In the genomic region with DNA sequence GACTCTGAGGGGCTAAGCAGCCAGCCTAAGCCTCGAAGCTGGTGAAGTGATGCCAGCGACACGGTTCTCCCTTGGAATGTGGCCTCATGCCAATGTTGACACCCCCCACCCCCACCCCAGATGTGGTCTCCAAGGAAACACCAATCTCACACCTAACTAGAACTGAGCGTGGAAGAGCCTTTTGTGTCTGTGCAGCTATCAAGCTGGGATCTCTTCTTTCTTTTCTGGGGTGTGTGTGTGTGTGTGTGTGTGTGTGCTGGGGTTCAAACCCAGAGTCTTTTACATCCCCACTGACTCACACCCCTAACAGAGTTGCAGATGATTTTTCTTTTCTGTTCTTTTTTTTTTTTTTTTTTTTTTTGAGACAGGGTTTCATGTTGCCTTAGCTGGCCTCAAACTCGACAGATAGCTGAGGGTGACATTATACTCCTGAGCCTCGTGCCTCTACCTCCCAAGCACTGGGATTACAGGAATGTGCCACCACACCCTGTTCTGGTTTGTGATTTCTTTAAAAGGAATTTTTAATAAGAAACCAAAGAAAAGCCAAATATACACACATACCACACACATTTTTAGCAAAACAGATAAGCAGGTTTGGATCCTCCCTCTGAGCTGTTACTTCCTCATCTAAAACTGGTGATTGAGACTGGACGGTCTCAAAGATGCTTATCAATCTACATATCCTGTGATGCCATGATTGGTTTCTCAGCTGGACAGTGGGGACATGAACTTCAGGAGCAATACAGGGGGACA, we compare ENCODE assay signal across 1 mouse cellular context.
TF ChIP-seq lines count a peak whose summit lies in the region.

No protein-coding gene starts in this region.

TF ChIP-seq in CH12.LX, 34 proteins besides CTCF, POLR2A, EP300 and RAD21 (continued from another document):
- no peak for TF ChIP-seq ZC3H11A (IDR thresholded peaks at IDR 0.05; ENCODE audit: low read depth, low read length)
- TF ChIP-seq HCFC1 (IDR thresholded peaks at IDR 0.05; ENCODE audit: low read depth, low read length), result no peak
- no peak; the same call in 1 of the 2 replicates for TF ChIP-seq JUND (conservative IDR thresholded peaks at IDR 0.05; ENCODE audit: low read depth, low read length)
